Mouse (Mus musculus) CD8-positive naive resting alpha-beta T cell, adult 2 months (primary cell): Measurements from ENCODE around the gene Glrx3.
A peak's percentile ranks its signal among the peaks of the same experiment; 100 is the strongest.

Experiments used
- DNase-seq, 2 experiments: peaks; one replicate each; pipeline ENCODE4 v3.0.0; 2022; ENCODE audit warnings: low read depth in 2 of 2, low spot score in 2 of 2

The Glrx3 gene

GRCm38 (mm10) chr7:137471431-137472120 lies 34.2 kb downstream of the Glrx3 start:
- no peak for DNase-seq

- no peak for DNase-seq
These were observed 34.7 kb downstream of the Glrx3 start for GRCm38 (mm10) chr7:137472149-137472548.

- DNase-seq, result peak; percentile 89 to 92
These were observed 40.7 kb downstream of the Glrx3 start for GRCm38 (mm10) chr7:137477950-137478620.

- DNase-seq, result no peak
These were observed 41.2 kb downstream of the Glrx3 start for GRCm38 (mm10) chr7:137478621-137478982.

GRCm38 (mm10) chr7:137480839-137481238 lies 43.4 kb downstream of the Glrx3 start:
- no peak for DNase-seq

- DNase-seq, result no peak
These were observed 46.6 kb downstream of the Glrx3 start for GRCm38 (mm10) chr7:137483987-137484386.

GRCm38 (mm10) chr7:137488391-137488790 lies 51.0 kb downstream of the Glrx3 start:
- DNase-seq, result no peak

- no peak for DNase-seq
These were observed 53.3 kb downstream of the Glrx3 start for GRCm38 (mm10) chr7:137490711-137491110.

- DNase-seq, result no peak
These were observed 55.0 kb downstream of the Glrx3 start for GRCm38 (mm10) chr7:137492307-137492973.

- no peak for DNase-seq
These were observed 61.3 kb downstream of the Glrx3 start for GRCm38 (mm10) chr7:137498736-137499135.

GRCm38 (mm10) chr7:137517588-137517987 lies 80.2 kb downstream of the Glrx3 start:
- no peak for DNase-seq

GRCm38 (mm10) chr7:137518028-137518576 lies 80.7 kb downstream of the Glrx3 start:
- DNase-seq, result no peak
